Mouse (Mus musculus) MEL (cell line): ENCODE data around the gene Gm9964. TPM values are rescaled to one million over a fixed set of nuclear protein-coding genes. Genes with fewer than 3 reads are reported as not detected.
A peak's percentile ranks its signal among the peaks of the same experiment; 100 is the strongest.

Experiments used
- DNase-seq: peaks from one replicate; pipeline ENCODE4 v3.0.0; 2011; ENCODE audit warnings: low read depth, low spot score
- H3K27ac ChIP-seq: 2 replicates; pipeline ENCODE4 v1.5.1; 2012; ENCODE audit warnings: low read depth, mild to moderate bottlenecking, control low read depth, low read length, moderate library complexity; ENCODE audit not compliant: control insufficient read depth
- H3K27me3 ChIP-seq, 2 experiments: fragments of 150-350 bp in 1 of 2; sonication (generic) in 1 of 2; 2 replicates each; pipeline ENCODE4 v1.6.1; 2012; ENCODE audit warnings: low read length in 2 of 2, mild to moderate bottlenecking in 2 of 2, improper control_type of control experiment in 1 of 2, moderate library complexity in 1 of 2; ENCODE audit not compliant: insufficient read depth in 2 of 2, control insufficient read depth in 1 of 2
- H3K36me3 ChIP-seq, 2 experiments: 2 replicates each; pipeline ENCODE4 v1.6.1; 2012 to 2014; ENCODE audit warnings: low read length in 2 of 2, improper control_type of control experiment in 1 of 2, inconsistent platforms in 1 of 2, mild to moderate bottlenecking in 1 of 2; ENCODE audit not compliant: insufficient read depth in 2 of 2, control insufficient read depth in 1 of 2
- H3K4me1 ChIP-seq, 2 experiments: fragments of 150-350 bp in 1 of 2; sonication (generic) in 1 of 2; 2 replicates each; pipeline ENCODE4 v1.6.1; 2012; ENCODE audit warnings: low read length in 2 of 2, improper control_type of control experiment in 1 of 2, mild to moderate bottlenecking in 1 of 2; ENCODE audit not compliant: insufficient read depth in 2 of 2, control insufficient read depth in 1 of 2
- H3K4me3 ChIP-seq, 2 experiments: fragments of 150-350 bp in 1 of 2; sonication (generic) in 1 of 2; 2 replicates each; pipeline ENCODE4 v1.5.1; 2012; ENCODE audit warnings: low read depth in 2 of 2, low read length in 2 of 2, mild to moderate bottlenecking in 2 of 2, moderate library complexity in 2 of 2, control low read depth in 1 of 2, improper control_type of control experiment in 1 of 2; ENCODE audit not compliant: control insufficient read depth in 1 of 2, insufficient read depth in 1 of 2
- H3K79me2 ChIP-seq: 2 replicates; pipeline ENCODE4 v1.6.1; 2012; ENCODE audit warnings: mild to moderate bottlenecking, low read length, moderate library complexity; ENCODE audit not compliant: control insufficient read depth, poor library complexity, insufficient read depth
- H3K9ac ChIP-seq: 2 replicates; pipeline ENCODE4 v1.6.1; 2012; ENCODE audit warnings: low read depth, mild to moderate bottlenecking, control low read depth, low read length, moderate library complexity; ENCODE audit not compliant: control insufficient read depth, poor library complexity, severe bottlenecking
- H3K9me3 ChIP-seq: fragments of 150-350 bp; sonication (generic); replicated peaks from 2 replicates; pipeline ENCODE4 v1.6.1; 2012; ENCODE audit warnings: mild to moderate bottlenecking, low read length, improper control_type of control experiment, moderate library complexity; ENCODE audit not compliant: insufficient read depth
- CHD1 ChIP-seq: IDR thresholded peaks from 2 replicates; pipeline ENCODE4 v1.6.1; 2012; ENCODE audit warnings: low read depth, mild to moderate bottlenecking, inconsistent platforms, low read length, improper control_type of control experiment
- CTCF ChIP-seq, 3 experiments: IDR thresholded peaks in 2 of 3; conservative IDR thresholded peaks in 1 of 3; 2 replicates each; pipeline ENCODE4 v1.5.1; 2011 to 2012; ENCODE audit warnings: low read length in 3 of 3, low read depth in 2 of 3, mild to moderate bottlenecking in 2 of 3, improper control_type of control experiment in 1 of 3, inconsistent platforms in 1 of 3, mixed read lengths in 1 of 3, moderate library complexity in 1 of 3; ENCODE audit not compliant: control insufficient read depth in 1 of 3, insufficient read depth in 1 of 3, poor library complexity in 1 of 3, severe bottlenecking in 1 of 3
- EP300 ChIP-seq, 2 experiments: IDR thresholded peaks; 2 replicates each; pipeline ENCODE4 v1.6.1; 2011; ENCODE audit warnings: improper control_type of control experiment in 2 of 2, low read length in 2 of 2, low read depth in 1 of 2, mild to moderate bottlenecking in 1 of 2
- GABPA ChIP-seq: IDR thresholded peaks from 2 replicates; pipeline ENCODE4 v1.6.1; 2012; ENCODE audit warnings: low read depth, mild to moderate bottlenecking, inconsistent platforms, low read length, improper control_type of control experiment, moderate library complexity
- HCFC1 ChIP-seq: IDR thresholded peaks from 2 replicates; pipeline ENCODE4 v1.6.1; 2012; ENCODE audit warnings: low read depth, mild to moderate bottlenecking, inconsistent platforms, low read length, improper control_type of control experiment, moderate library complexity
- MAX ChIP-seq: IDR thresholded peaks from 2 replicates; pipeline ENCODE4 v1.6.1; 2011; ENCODE audit warnings: low read length, improper control_type of control experiment
- MAZ ChIP-seq: IDR thresholded peaks from 2 replicates; pipeline ENCODE4 v1.6.1; 2012; ENCODE audit warnings: low read depth, mild to moderate bottlenecking, inconsistent platforms, low read length, improper control_type of control experiment
- MEF2A ChIP-seq: IDR thresholded peaks from 2 replicates; pipeline ENCODE4 v1.6.1; 2014; ENCODE audit warnings: low read depth, mild to moderate bottlenecking, inconsistent platforms, low read length, improper control_type of control experiment; ENCODE audit not compliant: poor library complexity, insufficient replicate concordance, severe bottlenecking; ENCODE audit errors: extremely low read depth
- MXI1 ChIP-seq: IDR thresholded peaks from 2 replicates; pipeline ENCODE4 v1.6.1; 2011; ENCODE audit warnings: mild to moderate bottlenecking, low read depth, low read length, improper control_type of control experiment
- MYB ChIP-seq: IDR thresholded peaks from 2 replicates; pipeline ENCODE4 v1.6.1; 2011; ENCODE audit warnings: mild to moderate bottlenecking, low read depth, low read length, improper control_type of control experiment
- MYC ChIP-seq: IDR thresholded peaks from 2 replicates; pipeline ENCODE4 v1.6.1; 2011; ENCODE audit warnings: low read depth, mild to moderate bottlenecking, low read length, improper control_type of control experiment, moderate library complexity
- NELFE ChIP-seq: IDR thresholded peaks from 2 replicates; pipeline ENCODE4 v1.6.1; 2011; ENCODE audit warnings: low read depth, low read length, improper control_type of control experiment
- NRF1 ChIP-seq: IDR thresholded peaks from 2 replicates; pipeline ENCODE4 v1.6.1; 2014; ENCODE audit warnings: low read depth, mild to moderate bottlenecking, inconsistent platforms, low read length, improper control_type of control experiment, moderate library complexity; ENCODE audit not compliant: poor library complexity, insufficient read depth, severe bottlenecking
- POLR2A ChIP-seq, 2 experiments: IDR thresholded peaks; 2 replicates each; pipeline ENCODE4 v1.6.1; 2011 to 2012; ENCODE audit warnings: low read length in 2 of 2, mild to moderate bottlenecking in 2 of 2, control low read depth in 1 of 2, improper control_type of control experiment in 1 of 2, low read depth in 1 of 2, moderate library complexity in 1 of 2; ENCODE audit not compliant: control insufficient read depth in 1 of 2, insufficient read depth in 1 of 2, poor library complexity in 1 of 2
- POLR2AphosphoS2 ChIP-seq: IDR thresholded peaks from 2 replicates; pipeline ENCODE4 v1.6.1; 2011; ENCODE audit warnings: low read length, improper control_type of control experiment
- POLR2AphosphoS5 ChIP-seq: IDR thresholded peaks from 2 replicates; pipeline ENCODE4 v1.6.1; 2012; ENCODE audit warnings: low read depth, borderline replicate concordance, mild to moderate bottlenecking, inconsistent platforms, low read length, moderate library complexity, mixed read lengths
- SIN3A ChIP-seq: IDR thresholded peaks from 2 replicates; pipeline ENCODE4 v1.6.1; 2012; ENCODE audit warnings: low read length, improper control_type of control experiment, inconsistent platforms
- SMC3 ChIP-seq: IDR thresholded peaks from 2 replicates; pipeline ENCODE4 v1.6.1; 2011; ENCODE audit warnings: low read depth, low read length, improper control_type of control experiment
- TBP ChIP-seq: IDR thresholded peaks from 2 replicates; pipeline ENCODE4 v1.8.0; 2011; ENCODE audit warnings: low read depth, low read length, improper control_type of control experiment
- UBTF ChIP-seq: IDR thresholded peaks from 2 replicates; pipeline ENCODE4 v1.6.1; 2012; ENCODE audit warnings: low read depth, mild to moderate bottlenecking, inconsistent platforms, low read length, improper control_type of control experiment, moderate library complexity, borderline replicate concordance; ENCODE audit not compliant: insufficient read depth
- ZMIZ1 ChIP-seq: IDR thresholded peaks from 2 replicates; pipeline ENCODE4 v1.6.1; 2012; ENCODE audit warnings: low read depth, mild to moderate bottlenecking, inconsistent platforms, low read length, improper control_type of control experiment, moderate library complexity
- ZNF384 ChIP-seq: IDR thresholded peaks from 2 replicates; pipeline ENCODE4 v1.6.1; 2012; ENCODE audit warnings: low read depth, mild to moderate bottlenecking, inconsistent platforms, low read length, improper control_type of control experiment
- polyA plus RNA-seq, 2 experiments: library from polyadenylated mRNA; stranded (reverse) in 1 of 2; unstranded in 1 of 2; fragments of >175 nt in 1 of 2; fragments of >200 nt in 1 of 2; gene quantifications; 2 replicates each; pipeline versions ENCODE4 v1.2.1 to v1.2.4; 2012; ENCODE audit warnings: low replicate concordance in 2 of 2, low read depth in 1 of 2; ENCODE audit not compliant: insufficient read length in 2 of 2, insufficient read depth in 1 of 2, missing spikeins in 1 of 2
- total RNA-seq: library from RNA; depleted of rRNA; stranded (reverse); fragments of 300-350 nt; gene quantifications from 2 replicates; pipeline ENCODE4 v1.2.3, GENCODE M21; 2012

Gm9964 gene
- total and polyA plus RNA-seq, 3 experiments = not detected

- TF ChIP-seq MEF2A (0 out of 2 replicates have a peak, but pooled peaks have one; percentile 61), MYB (no peak), HCFC1 (peak; percentile 80), CTCF (IDR thresholded peaks at IDR 0.05 in 2 of 3, conservative IDR thresholded peaks at IDR 0.05 in 1 of 3; ENCODE audit: control insufficient read depth in 1 of 3, insufficient read depth in 1 of 3, low read depth in 2 of 3, low read length in 3 of 3, poor library complexity in 1 of 3, severe bottlenecking in 1 of 3) (no peak), NELFE (peak; percentile 99), SMC3 (no peak), UBTF (no peak), MYC (peak; percentile 89), TBP (peak; percentile 97), POLR2AphosphoS2 (peak; percentile 99), GABPA (no peak), EP300 (IDR thresholded peaks at IDR 0.05; ENCODE audit: low read depth in 1 of 2, low read length in 2 of 2) (peak in 1 of 2 experiments; percentile 27; a peak in 1 of 4 replicates), ZMIZ1 (peak; percentile 98), POLR2AphosphoS5 (no peak), MAZ (no peak), POLR2A (IDR thresholded peaks at IDR 0.05; ENCODE audit: control insufficient read depth in 1 of 2, insufficient read depth in 1 of 2, low read depth in 1 of 2, low read length in 2 of 2, poor library complexity in 1 of 2) (peak; percentile 96 to 99)
- TF ChIP-seq, all 39 proteins: peak for 22
Observed at GRCm38 (mm10) chr11:79254391-79255098, 42.2 kb downstream of the Gm9964 start, which contains the start of gene Wsb1 (continued).

- H3K36me3 ChIP-seq = peaks cover 27 to 38% of the 10 kb centered on the region in 2 experiments
- DNase-seq = peak; percentile 61
- H3K9ac ChIP-seq = peak overlapping the region; percentile 94
- peak; percentile 59 for TF ChIP-seq MXI1
- TF ChIP-seq POLR2A (IDR thresholded peaks at IDR 0.05; ENCODE audit: control insufficient read depth in 1 of 2, insufficient read depth in 1 of 2, low read depth in 1 of 2, low read length in 2 of 2, poor library complexity in 1 of 2) = peak in 1 of 2 experiments; percentile 0; a peak in 1 of 4 replicates
- no peak for TF ChIP-seq MYB
- peak; percentile 84; the same call in 1 of the 2 replicates for TF ChIP-seq CHD1
- TF ChIP-seq UBTF = peak; percentile 90; the same call in 1 of the 2 replicates
- 0 out of 2 replicates have a peak, but pooled peaks have one; percentile 4 for TF ChIP-seq NRF1
- TF ChIP-seq GABPA = no peak
- TF ChIP-seq ZNF384 = no peak
- TF ChIP-seq MAX = peak; percentile 7; the same call in 1 of the 2 replicates
- peak; percentile 10 for TF ChIP-seq SIN3A
- no peak for TF ChIP-seq TBP
- H3K27me3 ChIP-seq = no peaks in the 10 kb centered on the region
- H3K4me1 ChIP-seq = peaks cover 12 to 14% of the 10 kb centered on the region in 2 experiments
- H3K79me2 ChIP-seq = peaks cover 29% of the 10 kb centered on the region
- peak overlapping the region; percentile 85 for H3K27ac ChIP-seq
- peak overlapping the region; percentile 87 to 91 for H3K4me3 ChIP-seq
- H3K9me3 ChIP-seq = no peaks in the 10 kb centered on the region
Observed at GRCm38 (mm10) chr11:79253542-79254390, 42.9 kb downstream of the Gm9964 start.
